Mouse (Mus musculus): ENCODE results near the gene Scgb1b20. TPM values are rescaled to one million over a fixed set of nuclear protein-coding genes. Genes with fewer than 3 reads are reported as not detected.
"Not testable (repeated sequence)": the region's sequence is repeated elsewhere in the genome, so short reads cannot be mapped to it uniquely, and the experiment has no call there.

The Scgb1b20 gene
- not detected for total RNA-seq (2021)
- long read RNA-seq = 0 reads

DNA sequence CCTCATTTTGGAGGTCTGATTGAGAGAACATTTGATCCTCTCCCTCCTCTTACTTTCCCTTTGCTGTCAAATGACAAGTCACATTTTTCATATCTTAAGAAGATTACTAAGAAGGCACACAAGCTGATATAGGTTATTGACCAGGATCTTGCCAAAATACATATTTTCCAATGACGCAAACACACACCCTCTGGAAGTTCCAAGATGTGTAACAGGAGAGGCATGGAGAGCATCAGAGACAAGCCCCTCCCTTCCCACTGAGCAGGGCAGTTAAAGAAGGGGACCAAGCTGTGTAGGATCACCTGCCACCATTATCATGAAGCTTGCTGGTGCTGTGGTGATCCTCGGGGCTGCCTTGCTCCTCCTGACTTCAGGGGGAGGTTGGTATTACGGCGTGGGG, at the start of gene Scgb1b20:
TSS of gene Scgb1b20 (plus strand) at position 301 of the 400 bp plus-strand sequence.
- DNase-seq (ENCODE audit: low spot score in 2 of 2) = not testable (repeated sequence)

DNA sequence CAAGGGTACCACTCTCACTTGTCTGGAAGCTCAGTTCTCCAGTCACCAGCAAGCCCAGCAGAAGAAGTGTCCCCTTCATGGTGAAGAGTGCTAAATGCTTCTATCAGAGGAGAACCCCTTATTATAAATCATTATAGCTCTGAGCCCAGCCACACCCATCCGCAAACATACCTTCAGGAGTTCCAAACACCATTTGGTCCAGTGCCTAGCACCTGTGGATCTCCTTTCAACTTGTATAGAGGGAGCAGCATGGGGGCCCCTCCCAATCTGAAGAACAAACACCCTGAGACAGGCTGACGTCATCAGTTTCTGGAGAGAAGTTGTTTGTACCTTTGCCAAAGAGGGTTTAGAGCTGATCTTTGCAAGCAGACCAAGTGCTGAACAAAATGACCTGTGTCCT, 6.8 kb upstream of the Scgb1b20 start, which contains the start of gene Scgb2b20:
TSS of gene Scgb2b20 (minus strand) at position 101 of the 400 bp plus-strand sequence.
- DNase-seq (ENCODE audit: low spot score in 2 of 2) = not testable (repeated sequence)

DNA sequence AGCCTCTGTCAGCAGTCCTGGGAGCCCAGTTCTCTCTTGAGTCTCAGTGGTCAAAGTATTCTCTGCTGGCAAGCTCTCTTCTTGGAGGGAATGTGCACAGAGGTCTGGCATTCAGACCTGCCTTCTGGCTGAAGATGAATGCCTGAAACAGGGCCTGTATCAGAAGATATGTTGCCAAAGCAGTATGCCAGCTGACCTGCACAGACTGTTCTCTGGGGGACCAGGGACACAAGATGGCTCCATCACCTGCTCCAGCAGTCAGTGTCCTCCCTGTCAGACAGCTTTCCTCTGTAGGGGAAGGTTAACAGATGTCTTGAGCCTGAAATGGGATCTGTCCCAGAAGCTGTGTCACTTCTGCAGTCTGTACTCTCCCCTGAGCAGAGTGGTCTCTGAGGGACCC, 26.7 kb downstream of the Scgb1b20 start:
- DNase-seq (ENCODE audit: low spot score in 2 of 2) = not testable (repeated sequence)

DNA sequence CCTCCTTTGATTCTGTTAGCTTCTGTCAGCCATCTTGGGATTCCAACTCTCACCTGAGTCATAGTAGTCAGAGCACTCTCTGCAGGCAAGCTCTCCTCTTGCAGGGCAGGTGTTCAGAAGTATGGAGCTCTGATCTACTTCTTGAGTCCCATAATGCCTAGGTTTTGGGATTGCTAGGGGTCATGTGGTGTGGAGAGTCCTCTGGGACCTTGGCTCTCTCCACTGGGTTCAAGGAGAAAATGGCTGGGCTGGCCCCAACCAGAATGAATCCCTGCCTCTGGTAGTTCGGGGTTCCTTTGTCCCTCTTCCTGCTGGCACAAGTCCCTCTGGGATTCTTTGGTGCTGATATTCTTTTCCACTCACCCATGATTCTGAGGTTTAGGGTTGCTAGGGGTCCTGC, 28.6 kb downstream of the Scgb1b20 start:
- DNase-seq (ENCODE audit: low spot score in 2 of 2) = no peak

DNA sequence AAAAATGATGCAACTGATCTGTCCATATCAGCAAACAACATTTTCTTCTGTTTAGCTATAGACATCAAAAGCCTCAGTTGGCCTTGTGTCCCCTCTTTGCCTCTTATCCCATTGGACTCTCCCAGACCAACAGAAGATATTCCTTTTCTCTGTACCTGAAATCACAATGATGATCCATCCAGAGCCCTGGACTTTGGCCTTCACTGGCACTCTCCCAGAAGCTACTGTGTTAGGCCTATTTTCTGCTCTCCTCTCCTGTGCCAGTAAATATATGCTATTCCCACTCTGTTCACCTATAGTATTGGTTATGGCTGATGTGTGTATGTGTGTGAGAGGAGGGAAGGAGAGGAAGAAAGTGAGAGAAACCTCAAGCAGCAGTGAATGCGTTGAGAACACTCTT, 36.6 kb downstream of the Scgb1b20 start:
- not testable (repeated sequence) for DNase-seq (ENCODE audit: low spot score in 2 of 2)

Other genes starting within 250 kb of the Scgb1b20 start
- gene Scgb2b18, start 199.4 kb upstream of the Scgb1b20 start, total RNA-seq (2021) = not detected
- not detected for gene Scgb1b18, start 187.7 kb upstream of the Scgb1b20 start, total RNA-seq (2021)
- not detected for gene Scgb2b19, start 92.9 kb upstream of the Scgb1b20 start, total RNA-seq (2021)
- gene Scgb1b19, start 85.9 kb upstream of the Scgb1b20 start, total RNA-seq (2021) = not detected
- gene Scgb2b20, start 6.9 kb upstream of the Scgb1b20 start, total RNA-seq (2021) = not detected
- not detected for gene Scgb2b21, start 147.2 kb downstream of the Scgb1b20 start, total RNA-seq (2021)

Measured in layer of hippocampus, adult 18-20 months (tissue).